Mouse (Mus musculus): Measurements from ENCODE around the gene U2af2. TPM values are rescaled to one million over a fixed set of nuclear protein-coding genes. Genes with fewer than 3 reads are reported as not detected.

The U2af2 gene
- 76.6 and 150 TPM in 2 replicates for polyA plus RNA-seq (2012; rRNA removed)

- Histone ChIP-seq H3K4me3 (ENCODE audit: low read depth, low read length) (peak within 1 kb of the TSS; percentile 90), H3K4me1 (ENCODE audit: control insufficient read depth, insufficient read depth, insufficient read length, low read length) (peaks cover 9% of the 10 kb centered on the region), H3K27ac (ENCODE audit: insufficient read depth, low read depth, low read length) (peak within 1 kb of the TSS; percentile 100), H3K36me3 (ENCODE audit: control insufficient read depth, insufficient read depth, low read length) (peaks cover 8% of the 10 kb centered on the region), H3K27me3 (ENCODE audit: control insufficient read depth, insufficient read depth, low read length) (peaks cover 6% of the 10 kb centered on the region)
- WGBS = under 1% methylated on average over 63 of the region's 65 CpGs
- peak; percentile 64; the same call in 1 of the 2 replicates for TF ChIP-seq POLR2A (IDR thresholded peaks at IDR 0.05; ENCODE audit: low read depth, low read length)
- 0 out of 2 replicates have a peak, but pooled peaks have one; percentile 7 for TF ChIP-seq CTCF (IDR thresholded peaks at IDR 0.05; ENCODE audit: extremely low read depth, insufficient read length, insufficient replicate concordance, low read depth, low read length)
These were observed at the start of gene U2af2 for GRCm38 (mm10) chr7:5061774-5062359. TSS of gene U2af2 (plus strand) at chr7:5062143.

DNA sequence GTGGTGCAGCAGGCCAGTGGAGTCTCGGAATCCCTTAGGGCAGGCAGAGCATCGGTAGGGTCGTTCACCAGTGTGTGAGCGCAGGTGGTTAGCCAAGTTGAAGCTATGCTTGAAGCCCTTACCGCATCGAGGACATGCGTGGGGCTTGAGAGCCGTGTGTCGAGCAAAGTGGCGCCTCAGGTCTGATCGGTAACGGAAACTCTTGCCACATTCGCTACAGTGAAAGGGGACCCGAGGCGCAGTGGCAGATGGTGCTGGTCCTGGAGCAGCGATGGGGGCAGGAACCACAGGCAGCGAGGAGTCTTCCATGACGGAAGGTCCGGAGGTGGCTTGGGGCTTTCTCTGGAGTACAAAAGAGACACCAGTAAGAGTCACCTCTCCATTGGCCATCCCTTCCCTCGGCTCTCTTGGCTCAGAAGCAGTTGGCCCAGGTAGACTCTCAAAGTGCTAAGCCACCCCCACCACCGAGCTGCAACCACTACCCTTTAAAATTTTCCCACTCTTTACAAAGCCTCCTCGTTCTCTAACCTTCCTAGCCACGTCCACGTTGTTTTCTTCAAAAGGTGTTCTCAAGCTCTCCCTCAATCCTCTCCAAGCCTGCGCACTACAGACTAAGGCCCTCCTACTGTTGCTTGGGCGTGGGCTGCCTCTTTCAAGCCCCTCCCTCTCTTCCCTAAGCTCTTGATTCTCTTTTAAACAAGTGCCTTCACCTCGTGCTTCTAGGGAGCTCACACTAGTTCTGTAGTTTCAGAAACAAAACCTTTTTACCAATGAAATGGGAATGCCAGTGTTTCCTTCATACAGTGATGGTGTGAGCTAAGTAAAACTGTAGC, 49.0 kb upstream of the U2af2 start:
- TF ChIP-seq POLR2A (IDR thresholded peaks at IDR 0.05; ENCODE audit: low read depth, low read length) = no peak
- TF ChIP-seq CTCF (IDR thresholded peaks at IDR 0.05; ENCODE audit: extremely low read depth, insufficient read length, insufficient replicate concordance, low read depth, low read length) = no peak
- no peak overlapping the region for H3K27ac ChIP-seq (ENCODE audit: insufficient read depth, low read depth, low read length)
- H3K4me1 ChIP-seq (ENCODE audit: control insufficient read depth, insufficient read depth, insufficient read length, low read length) = peaks cover 2% of the 10 kb centered on the region; the same call in 1 of the 2 replicates
- H3K36me3 ChIP-seq (ENCODE audit: control insufficient read depth, insufficient read depth, low read length) = peaks cover 50% of the 10 kb centered on the region
- 91% methylated on average over 27 of the region's 27 CpGs for WGBS
- no peak overlapping the region for H3K4me3 ChIP-seq (ENCODE audit: low read depth, low read length)
- H3K27me3 ChIP-seq (ENCODE audit: control insufficient read depth, insufficient read depth, low read length) = no peaks in the 10 kb centered on the region

GRCm38 (mm10) chr7:5014251-5015117, 47.5 kb upstream of the U2af2 start, which contains the start of the genes Zfp524 and Fiz1:
TSS of gene Zfp524 (plus strand) at chr7:5014415.
TSS of gene Fiz1 (minus strand) at chr7:5014697.
- Histone ChIP-seq H3K36me3 (ENCODE audit: control insufficient read depth, insufficient read depth, low read length) (peaks cover 37% of the 10 kb centered on the region), H3K27me3 (ENCODE audit: control insufficient read depth, insufficient read depth, low read length) (no peaks in the 10 kb centered on the region), H3K4me1 (ENCODE audit: control insufficient read depth, insufficient read depth, insufficient read length, low read length) (peaks cover 3% of the 10 kb centered on the region; the same call in 1 of the 2 replicates), H3K27ac (ENCODE audit: insufficient read depth, low read depth, low read length) (peak within 1 kb of the TSS; percentile 99), H3K4me3 (ENCODE audit: low read depth, low read length) (peak within 1 kb of the TSS; percentile 98)
- under 1% methylated on average over 42 of the region's 42 CpGs for WGBS
- peak; percentile 51; the same call in 1 of the 2 replicates for TF ChIP-seq POLR2A (IDR thresholded peaks at IDR 0.05; ENCODE audit: low read depth, low read length)
- TF ChIP-seq CTCF (IDR thresholded peaks at IDR 0.05; ENCODE audit: extremely low read depth, insufficient read length, insufficient replicate concordance, low read depth, low read length) = no peak

GRCm38 (mm10) chr7:5015118-5016001, 46.6 kb upstream of the U2af2 start, which contains the start of gene Gm44973:
TSS of gene Gm44973 (plus strand) at chr7:5015496.
- Histone ChIP-seq H3K27me3 (ENCODE audit: control insufficient read depth, insufficient read depth, low read length) (no peaks in the 10 kb centered on the region), H3K4me3 (ENCODE audit: low read depth, low read length) (peak within 1 kb of the TSS; percentile 98), H3K27ac (ENCODE audit: insufficient read depth, low read depth, low read length) (peak within 1 kb of the TSS; percentile 99), H3K4me1 (ENCODE audit: control insufficient read depth, insufficient read depth, insufficient read length, low read length) (peaks cover 4% of the 10 kb centered on the region; the same call in 1 of the 2 replicates), H3K36me3 (ENCODE audit: control insufficient read depth, insufficient read depth, low read length) (peaks cover 30% of the 10 kb centered on the region)
- WGBS = under 1% methylated on average over 69 of the region's 76 CpGs
- TF ChIP-seq POLR2A (IDR thresholded peaks at IDR 0.05; ENCODE audit: low read depth, low read length) = peak; percentile 30; the same call in 1 of the 2 replicates
- TF ChIP-seq CTCF (IDR thresholded peaks at IDR 0.05; ENCODE audit: extremely low read depth, insufficient read length, insufficient replicate concordance, low read depth, low read length) = no peak

DNA sequence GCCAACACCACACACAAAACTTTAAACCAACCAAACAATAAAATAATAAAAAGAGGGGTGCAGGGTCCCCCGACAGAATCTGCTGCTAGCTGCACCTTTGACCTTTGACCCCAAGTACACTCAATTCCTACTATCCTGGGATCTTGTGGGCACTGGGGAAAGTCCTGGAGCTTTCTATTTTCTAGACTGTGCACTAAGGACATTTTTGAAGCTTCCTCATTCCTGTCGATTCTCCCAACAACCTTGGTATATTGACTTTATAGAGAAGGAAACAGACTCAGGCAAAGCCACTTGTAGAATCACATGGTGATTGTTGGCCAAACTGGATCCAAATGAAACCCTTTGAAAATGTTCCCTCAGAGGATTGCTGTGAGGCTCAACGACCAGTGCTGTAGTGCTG, 45.9 kb upstream of the U2af2 start:
- peaks cover 24% of the 10 kb centered on the region for H3K36me3 ChIP-seq (ENCODE audit: control insufficient read depth, insufficient read depth, low read length)
- WGBS = 14% methylated on average over 3 of the region's 3 CpGs

GRCm38 (mm10) chr7:5016920-5017319, 45.0 kb upstream of the U2af2 start:
- H3K36me3 ChIP-seq (ENCODE audit: control insufficient read depth, insufficient read depth, low read length) = peaks cover 16% of the 10 kb centered on the region
- WGBS = 96% methylated on average over 2 of the region's 2 CpGs
- no peak overlapping the region for H3K27ac ChIP-seq (ENCODE audit: insufficient read depth, low read depth, low read length)
- no peaks in the 10 kb centered on the region for H3K27me3 ChIP-seq (ENCODE audit: control insufficient read depth, insufficient read depth, low read length)
- TF ChIP-seq CTCF (IDR thresholded peaks at IDR 0.05; ENCODE audit: extremely low read depth, insufficient read length, insufficient replicate concordance, low read depth, low read length) (no peak), POLR2A (IDR thresholded peaks at IDR 0.05; ENCODE audit: low read depth, low read length) (no peak)
- H3K4me1 ChIP-seq (ENCODE audit: control insufficient read depth, insufficient read depth, insufficient read length, low read length) = peaks cover 4% of the 10 kb centered on the region; the same call in 1 of the 2 replicates
- H3K4me3 ChIP-seq (ENCODE audit: low read depth, low read length) = no peak overlapping the region

More for the DNA sequence above, 45.9 kb upstream of the U2af2 start:
- Histone ChIP-seq H3K4me3 (ENCODE audit: low read depth, low read length) (peak overlapping the region; percentile 98; the same call in 1 of the 2 replicates), H3K27ac (ENCODE audit: insufficient read depth, low read depth, low read length) (peak overlapping the region; percentile 96), H3K27me3 (ENCODE audit: control insufficient read depth, insufficient read depth, low read length) (no peaks in the 10 kb centered on the region), H3K4me1 (ENCODE audit: control insufficient read depth, insufficient read depth, insufficient read length, low read length) (peaks cover 4% of the 10 kb centered on the region; the same call in 1 of the 2 replicates)
- no peak for TF ChIP-seq POLR2A (IDR thresholded peaks at IDR 0.05; ENCODE audit: low read depth, low read length)
- TF ChIP-seq CTCF (IDR thresholded peaks at IDR 0.05; ENCODE audit: extremely low read depth, insufficient read length, insufficient replicate concordance, low read depth, low read length) = no peak

Data from small intestine, adult 2 months (tissue).